8 mouse cellular contexts compared by ENCODE assay signal in the genomic region with DNA sequence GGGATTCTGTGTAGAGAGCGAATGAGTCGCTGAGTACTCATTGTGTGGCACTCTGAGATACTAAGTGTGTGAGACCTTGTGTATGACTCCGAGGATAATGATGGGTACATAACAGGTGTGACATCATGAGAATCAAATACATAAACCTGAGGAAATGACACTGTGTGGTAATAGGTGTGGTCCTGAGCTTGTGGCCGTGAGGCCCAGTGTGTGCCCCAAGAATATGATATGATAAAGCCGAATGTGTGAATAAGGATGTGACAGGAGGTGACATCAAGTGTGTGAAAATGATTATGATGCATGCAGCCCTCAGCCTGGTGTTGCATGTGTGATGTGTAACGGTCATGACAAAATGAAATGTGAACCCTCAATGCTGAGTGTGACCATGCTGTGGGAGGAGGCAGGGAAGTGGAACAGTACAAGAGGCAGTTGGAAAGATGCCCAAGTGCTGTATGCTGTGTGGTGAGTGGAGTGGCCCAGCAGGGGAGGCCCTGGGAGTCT. TPM values are rescaled to one million over a fixed set of nuclear protein-coding genes. Genes with fewer than 3 reads are reported as not detected.
A peak's percentile ranks its signal among the peaks of the same experiment; 100 is the strongest.
DNase-seq lines count a peak whose midpoint lies in the region; ATAC-seq and TF ChIP-seq lines count a peak whose summit lies in the region.

No protein-coding gene starts in this region.

- H3K36me3 ChIP-seq in forebrain, embryonic 13.5 days (ENCODE audit: poor library complexity, severe bottlenecking), result no peaks in the 10 kb centered on the region
- H3K36me3 ChIP-seq in forebrain, embryonic 15.5 days, result no peaks in the 10 kb centered on the region
- 0 out of 2 replicates have a peak, but pooled peaks cover 4% of the 10 kb centered on the region for H3K36me3 ChIP-seq in liver, postnatal 0 days (replicated peaks; ENCODE audit: insufficient read depth, low read length)
- no peaks in the 10 kb centered on the region for H3K36me3 ChIP-seq in liver, embryonic 11.5 days (ENCODE audit: control insufficient read depth, insufficient read depth, low read length)
- H3K36me3 ChIP-seq in kidney, postnatal 0 days (ENCODE audit: insufficient read depth, low read length), result no peaks in the 10 kb centered on the region

- no peak overlapping the region for H3K4me3 ChIP-seq in forebrain, embryonic 13.5 days
- no peak overlapping the region for H3K4me3 ChIP-seq in forebrain, embryonic 15.5 days
- H3K4me3 ChIP-seq in liver, postnatal 0 days (ENCODE audit: low read depth, low read length), result no peak overlapping the region
- H3K4me3 ChIP-seq in liver, embryonic 11.5 days (ENCODE audit: low read depth, low read length), result no peak overlapping the region
- no peak overlapping the region for H3K4me3 ChIP-seq in kidney, postnatal 0 days (replicated peaks; ENCODE audit: low read depth, low read length)

- H3K9me3 ChIP-seq in forebrain, embryonic 13.5 days (replicated peaks), result no peaks in the 10 kb centered on the region
- H3K9me3 ChIP-seq in forebrain, embryonic 15.5 days, result no peaks in the 10 kb centered on the region
- no peaks in the 10 kb centered on the region for H3K9me3 ChIP-seq in liver, postnatal 0 days (ENCODE audit: low read length)
- H3K9me3 ChIP-seq in liver, embryonic 11.5 days (ENCODE audit: control insufficient read depth, low read length), result no peaks in the 10 kb centered on the region
- no peaks in the 10 kb centered on the region for H3K9me3 ChIP-seq in kidney, postnatal 0 days (replicated peaks; ENCODE audit: low read length)

- H3K9ac ChIP-seq in forebrain, embryonic 13.5 days, result no peak overlapping the region
- no peak overlapping the region for H3K9ac ChIP-seq in forebrain, embryonic 15.5 days (replicated peaks)
- no peak overlapping the region for H3K9ac ChIP-seq in liver, postnatal 0 days (replicated peaks)
- H3K9ac ChIP-seq in liver, embryonic 11.5 days (ENCODE audit: low read depth, low read length), result no peak overlapping the region
- H3K9ac ChIP-seq in kidney, postnatal 0 days (ENCODE audit: low read depth, low read length), result no peak overlapping the region

- no peak overlapping the region for H3K4me2 ChIP-seq in forebrain, embryonic 13.5 days
- H3K4me2 ChIP-seq in forebrain, embryonic 15.5 days (replicated peaks), result no peak overlapping the region
- H3K4me2 ChIP-seq in liver, postnatal 0 days (ENCODE audit: low read depth, low read length), result peak overlapping the region; percentile 18; the same call in 1 of the 2 replicates
- H3K4me2 ChIP-seq in liver, embryonic 11.5 days, result no peak overlapping the region
- no peak overlapping the region for H3K4me2 ChIP-seq in kidney, postnatal 0 days (ENCODE audit: low read length)

- no peak for ATAC-seq in forebrain, embryonic 13.5 days
- no peak for ATAC-seq in forebrain, embryonic 15.5 days (replicated peaks)
- no peak for ATAC-seq in liver, postnatal 0 days
- no peak for ATAC-seq in liver, embryonic 11.5 days (replicated peaks; ENCODE audit: low FRiP score)
- no peak for ATAC-seq in kidney, postnatal 0 days (replicated peaks; ENCODE audit: low FRiP score, low read depth)
- no peak for ATAC-seq in erythroblast, adult 5-6 weeks (replicated peaks; ENCODE audit: low FRiP score, poor library complexity, severe bottlenecking)

- peaks cover 43% of the 10 kb centered on the region for H3K4me1 ChIP-seq in forebrain, embryonic 13.5 days
- peaks cover 39% of the 10 kb centered on the region for H3K4me1 ChIP-seq in forebrain, embryonic 15.5 days
- peaks cover 27% of the 10 kb centered on the region for H3K4me1 ChIP-seq in liver, postnatal 0 days (ENCODE audit: insufficient read depth)
- H3K4me1 ChIP-seq in liver, embryonic 11.5 days (replicated peaks; ENCODE audit: control insufficient read depth, insufficient read depth, low read length), result peaks cover 5% of the 10 kb centered on the region; the same call in 1 of the 2 replicates
- peaks cover 21% of the 10 kb centered on the region; the same call in 1 of the 2 replicates for H3K4me1 ChIP-seq in kidney, postnatal 0 days (replicated peaks; ENCODE audit: insufficient read depth, low read length)

- WGBS in forebrain, embryonic 13.5 days, result 82% methylated on average over 6 of the region's 6 CpGs
- WGBS in forebrain, embryonic 15.5 days, result 83% methylated on average over 6 of the region's 6 CpGs
- WGBS in liver, postnatal 0 days (ENCODE audit: insufficient replicate concordance), result 59% methylated on average over 6 of the region's 6 CpGs
- 78% methylated on average over 6 of the region's 6 CpGs for WGBS in liver, embryonic 11.5 days
- WGBS in kidney, postnatal 0 days, result 65% methylated on average over 6 of the region's 6 CpGs

- H3K27me3 ChIP-seq in forebrain, embryonic 13.5 days, result no peaks in the 10 kb centered on the region
- no peaks in the 10 kb centered on the region for H3K27me3 ChIP-seq in forebrain, embryonic 15.5 days
- no peaks in the 10 kb centered on the region for H3K27me3 ChIP-seq in liver, postnatal 0 days (ENCODE audit: insufficient read depth, low read length)
- no peaks in the 10 kb centered on the region for H3K27me3 ChIP-seq in liver, embryonic 11.5 days (replicated peaks; ENCODE audit: control insufficient read depth, insufficient read depth, low read length)
- H3K27me3 ChIP-seq in kidney, postnatal 0 days (ENCODE audit: insufficient read depth, low read length), result no peaks in the 10 kb centered on the region

- TF ChIP-seq EP300 in liver, postnatal 0 days (IDR thresholded peaks at IDR 0.05; ENCODE audit: low read depth), result no peak

- no peak for DNase-seq in liver, postnatal 0 days
- no peak for DNase-seq in liver, embryonic 11.5 days (ENCODE audit: low spot score)
- DNase-seq in kidney, postnatal 0 days (ENCODE audit: low spot score), result peak; percentile 72
- DNase-seq in natural killer cell, adult 2 months (ENCODE audit: low spot score in 2 of 2), result peak; percentile 90 to 94
- DNase-seq in cerebellum, adult 11-12 months, result no peak

- TF ChIP-seq CTCF in liver, postnatal 0 days (IDR thresholded peaks at IDR 0.05; ENCODE audit: low read depth), result no peak
- TF ChIP-seq CTCF in kidney, postnatal 0 days (IDR thresholded peaks at IDR 0.05; ENCODE audit: low read depth), result no peak; the same call in 1 of the 2 replicates

- 0 out of 2 replicates have a peak overlapping the region, but pooled peaks have one; percentile 21 for H3K27ac ChIP-seq in forebrain, embryonic 13.5 days
- no peak overlapping the region for H3K27ac ChIP-seq in forebrain, embryonic 15.5 days (replicated peaks)
- H3K27ac ChIP-seq in liver, postnatal 0 days (ENCODE audit: low read depth), result peak overlapping the region; percentile 44; the same call in 1 of the 2 replicates
- no peak overlapping the region for H3K27ac ChIP-seq in liver, embryonic 11.5 days (ENCODE audit: low read depth, low read length)
- H3K27ac ChIP-seq in kidney, postnatal 0 days, result peak overlapping the region; percentile 81; the same call in 1 of the 2 replicates

RNA-seq across cellular contexts. Expression of gene Pde2a, which starts 45.1 kb away (rescaled TPM):
- polyA plus RNA-seq in forebrain, embryonic 13.5 days (2015; fragmentation: Nextera tagmentation; extraction: Ambion mirVana), result 26.2 and 32.2 TPM in 2 replicates
- 42.5 and 46.4 TPM in 2 replicates for polyA plus RNA-seq in forebrain, embryonic 15.5 days (2015; fragmentation: Nextera tagmentation; extraction: Ambion mirVana)
- polyA plus RNA-seq in liver, postnatal 0 days (2015; fragmentation: Nextera tagmentation; extraction: Ambion mirVana), result 14.8 and 15.8 TPM in 2 replicates
- polyA plus RNA-seq in liver, embryonic 11.5 days (2014; fragmentation: Nextera tagmentation; extraction: Ambion mirVana), result 14.4 and 15.0 TPM in 2 replicates
- polyA plus RNA-seq in kidney, postnatal 0 days (2015; fragmentation: Nextera tagmentation; extraction: Ambion mirVana), result 21.0 and 22.1 TPM in 2 replicates
- total RNA-seq in erythroblast, adult 5-6 weeks (2015; ENCODE audit: low replicate concordance), result 17.5 and 18.6 TPM in 2 replicates
- 13.0 and 16.4 TPM in 2 replicates for total RNA-seq in erythroblast, adult 5-6 weeks (2017; ENCODE audit: low replicate concordance)

RNA-seq across cellular contexts. Expression of gene Gm45837, which starts 55.9 kb away (rescaled TPM):
- polyA plus RNA-seq in forebrain, embryonic 13.5 days (2015; fragmentation: Nextera tagmentation; extraction: Ambion mirVana), result not detected in 2 replicates
- 0.87 TPM in 1 of 2 replicates, not detected in the other for polyA plus RNA-seq in forebrain, embryonic 15.5 days (2015; fragmentation: Nextera tagmentation; extraction: Ambion mirVana)
- polyA plus RNA-seq in liver, postnatal 0 days (2015; fragmentation: Nextera tagmentation; extraction: Ambion mirVana), result not detected in 2 replicates
- polyA plus RNA-seq in liver, embryonic 11.5 days (2014; fragmentation: Nextera tagmentation; extraction: Ambion mirVana), result 2.1 TPM in 1 of 2 replicates, not detected in the other
- polyA plus RNA-seq in kidney, postnatal 0 days (2015; fragmentation: Nextera tagmentation; extraction: Ambion mirVana), result 4.5 and 5.3 TPM in 2 replicates
- total RNA-seq in erythroblast, adult 5-6 weeks (2015; ENCODE audit: low replicate concordance), result 5.0 TPM in 1 of 2 replicates, not detected in the other
- total RNA-seq in erythroblast, adult 5-6 weeks (2017; ENCODE audit: low replicate concordance), result not detected in 2 replicates

Comparison
In these comparisons a context has a peak if more than half of its experiments do, and no peak if none do; other contexts are left out.
1. H3K27ac ChIP-seq: peak in forebrain, embryonic 13.5 days (single experiment), liver, postnatal 0 days (single experiment) and kidney, postnatal 0 days (single experiment); none in forebrain, embryonic 15.5 days (single experiment) and liver, embryonic 11.5 days (single experiment).
2. DNase-seq: peak in kidney, postnatal 0 days (single experiment) and natural killer cell, adult 2 months (2 of 2); none in liver, postnatal 0 days (single experiment), liver, embryonic 11.5 days (single experiment) and cerebellum, adult 11-12 months (single experiment).